Mouse (Mus musculus): ENCODE data around the gene Tbcel.

DNA sequence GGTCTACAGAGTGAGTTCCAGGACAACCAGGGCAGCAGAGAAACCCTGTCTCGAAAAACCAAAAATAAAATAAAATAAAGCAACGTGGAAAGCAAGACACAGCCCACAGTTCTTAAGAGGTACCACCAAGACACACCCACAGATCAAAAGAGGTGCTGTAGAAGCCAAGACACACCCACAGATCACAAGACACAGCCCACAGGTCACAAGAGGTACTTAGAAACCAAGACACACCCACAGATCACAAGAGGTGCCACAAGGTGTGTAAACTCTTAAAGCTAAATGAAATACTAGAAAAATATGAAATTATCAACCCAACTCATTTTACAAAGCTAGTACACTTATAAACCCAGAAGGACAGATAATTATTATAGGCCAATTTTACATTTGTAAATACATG lies 84.0 kb downstream of the Tbcel start:
- TF ChIP-seq POLR2A (IDR thresholded peaks at IDR 0.05; ENCODE audit: borderline replicate concordance, low read depth, low read length) (no peak), CTCF (IDR thresholded peaks at IDR 0.05; ENCODE audit: low read depth, low read length) (no peak)
